Mouse (Mus musculus) regulatory T cell (primary cell): ENCODE measurements around the gene Olfr948.

ENCODE experiments used
- in situ Hi-C: fragments of 300-600 bp; cut with MboI, MseI; formaldehyde crosslinking; loops from one replicate; pipeline ENCODE4 v1.15.1; 2025; ENCODE audit warnings: high pct_unique_total_duplicates

Olfr948 gene

DNA sequence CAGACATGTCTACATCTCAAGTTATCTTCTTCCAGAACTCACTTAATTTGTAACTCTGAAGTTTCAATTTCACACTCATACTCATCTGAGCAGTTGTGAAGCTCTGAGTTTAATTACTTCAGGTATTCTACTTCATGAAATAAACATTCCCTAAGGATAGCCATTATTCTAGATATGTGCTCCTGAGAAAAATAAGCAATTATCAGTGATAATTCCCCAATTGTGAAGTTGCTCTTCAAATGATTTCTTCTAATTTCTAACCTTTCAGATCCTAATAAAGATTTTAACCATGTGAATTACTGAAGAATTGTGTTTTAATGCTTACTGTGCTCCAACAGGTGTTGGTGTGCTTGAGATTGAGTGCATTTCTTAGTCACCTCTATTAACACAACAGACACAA is at the start of gene Olfr948:
Gene Olfr948 (minus strand): TSS at position 101 of the 400 bp plus-strand sequence.
- in situ Hi-C loops = no loop called here

DNA sequence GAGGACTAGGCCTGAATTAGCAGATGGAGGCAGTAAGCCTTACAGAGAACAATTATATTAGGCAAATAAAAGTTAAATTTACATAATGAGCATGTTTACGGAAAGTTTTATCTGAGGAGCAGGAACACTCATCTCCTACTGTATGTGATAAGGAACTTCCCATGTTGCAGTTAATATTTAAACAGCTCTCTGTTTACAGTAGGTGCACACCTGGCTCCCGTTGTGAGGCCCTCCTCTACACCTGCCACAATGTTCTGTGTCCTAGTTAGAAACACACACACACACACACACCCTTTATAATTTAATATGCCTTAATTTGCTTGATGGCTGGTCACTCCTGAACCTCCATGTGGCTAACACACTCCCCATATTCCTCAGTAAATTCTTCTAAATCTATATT is 38.7 kb downstream of the Olfr948 start:
- in situ Hi-C loops = no loop called here

DNA sequence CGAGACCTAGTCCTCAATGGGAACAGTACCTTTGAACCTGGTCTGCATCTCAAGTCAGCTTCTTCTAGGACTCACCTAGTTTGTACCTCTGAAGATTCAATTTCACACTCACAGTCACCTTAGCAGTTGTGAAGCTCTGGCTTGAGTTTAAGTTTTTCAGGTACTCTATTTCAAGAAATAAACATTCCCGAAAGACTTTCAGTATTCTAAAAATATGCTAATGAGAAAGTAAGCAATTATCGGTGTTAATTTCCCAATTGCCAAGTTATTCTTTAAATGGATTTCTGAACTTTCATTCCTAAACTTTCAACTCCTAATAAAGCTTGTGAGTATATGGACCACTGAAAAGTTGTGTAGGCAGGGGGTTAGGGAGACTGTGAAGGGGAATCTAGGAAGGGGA is 49.1 kb downstream of the Olfr948 start, which contains the start of gene Olfr945:
Gene Olfr945 (minus strand): TSS at position 101 of the 400 bp plus-strand sequence.
- in situ Hi-C loops = no loop called here
